Mouse (Mus musculus) retina, postnatal 7 days (tissue): ENCODE data around the gene Vash2.
"Not testable (repeated sequence)": the region's sequence is repeated elsewhere in the genome, so short reads cannot be mapped to it uniquely, and the experiment has no call there.

Experiments
- DNase-seq: peaks from one replicate; pipeline ENCODE4 v3.0.0-alpha.2; 2012; ENCODE audit warnings: low read depth, low spot score

Gene Vash2

DNA sequence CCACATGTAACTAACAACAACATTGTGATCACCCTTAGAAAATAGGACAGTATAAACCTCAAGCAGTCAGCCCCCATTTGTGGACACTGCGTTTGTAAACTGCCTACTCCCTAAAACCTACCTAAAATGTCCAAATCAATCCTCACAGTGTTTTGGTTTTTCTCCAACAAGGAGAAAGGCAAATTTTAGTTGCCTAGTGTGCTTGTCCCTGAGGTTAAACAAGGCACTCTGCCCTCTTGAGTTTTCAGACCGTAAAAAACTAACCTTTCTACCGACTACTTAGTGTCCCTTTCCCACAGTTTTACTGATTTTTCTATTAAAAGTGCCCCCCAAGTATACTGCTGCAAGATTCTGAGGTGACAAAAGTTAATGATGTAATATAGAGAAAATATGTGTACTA lies 51.8 kb downstream of the Vash2 start:
- DNase-seq: no peak

DNA sequence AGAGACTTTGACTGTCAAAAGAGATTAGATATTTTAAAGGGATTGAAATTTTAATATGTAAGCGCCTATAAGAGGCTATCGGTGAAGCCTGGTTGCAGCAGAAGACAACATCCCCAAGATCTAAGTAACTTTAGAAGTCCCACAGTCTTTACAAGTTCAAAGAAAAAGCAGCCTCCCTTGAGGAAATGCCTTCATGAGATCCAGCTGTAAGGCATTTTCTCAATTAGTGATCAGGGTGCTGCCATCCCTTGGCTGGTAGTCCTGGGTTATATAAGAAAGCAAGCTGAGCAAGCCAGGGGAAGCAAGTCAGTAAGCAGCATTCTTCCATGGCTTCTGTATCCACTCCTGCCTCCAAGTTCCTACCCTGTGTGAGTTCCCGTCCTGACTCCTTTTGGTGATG lies 54.3 kb downstream of the Vash2 start, which contains the start of gene Angel2:
Gene Angel2, plus strand, starts transcription at position 301 of the 400 bp plus-strand sequence.
- not testable (repeated sequence) for DNase-seq

DNA sequence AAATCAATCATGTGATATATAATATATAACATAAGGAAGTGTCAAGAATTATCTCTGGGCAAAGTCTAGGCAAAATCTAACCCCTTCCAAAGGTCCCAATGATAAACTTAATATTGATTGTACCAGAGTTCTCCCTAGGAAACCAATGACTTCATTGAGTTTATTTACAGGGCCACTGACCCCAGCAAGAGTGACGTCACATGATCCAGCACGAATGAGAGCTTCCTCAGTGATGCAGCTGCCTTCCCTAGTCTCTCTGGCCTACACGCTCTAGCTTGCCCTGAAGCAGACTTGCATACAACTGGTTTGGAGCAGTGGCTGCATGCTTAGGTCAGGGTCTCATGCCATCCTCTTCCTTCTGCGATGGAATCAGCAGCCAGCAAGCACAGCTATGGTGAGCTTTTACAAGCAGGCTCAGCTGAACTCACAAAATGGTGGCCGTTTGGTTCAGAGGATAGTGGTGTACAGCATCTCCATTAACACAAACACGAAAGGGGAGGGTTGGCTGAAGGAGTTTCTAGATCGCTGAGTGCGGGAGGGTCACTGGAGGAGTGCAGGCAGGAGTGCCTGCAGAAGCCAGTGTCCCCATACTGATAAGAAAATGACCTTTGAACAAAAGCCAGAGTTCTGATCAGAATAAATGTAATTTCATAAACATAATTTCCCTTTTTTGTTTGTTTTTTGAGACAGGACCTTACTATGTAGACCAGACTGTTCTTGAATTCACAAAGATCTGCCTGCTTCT lies 59.2 kb downstream of the Vash2 start:
- DNase-seq: no peak

DNA sequence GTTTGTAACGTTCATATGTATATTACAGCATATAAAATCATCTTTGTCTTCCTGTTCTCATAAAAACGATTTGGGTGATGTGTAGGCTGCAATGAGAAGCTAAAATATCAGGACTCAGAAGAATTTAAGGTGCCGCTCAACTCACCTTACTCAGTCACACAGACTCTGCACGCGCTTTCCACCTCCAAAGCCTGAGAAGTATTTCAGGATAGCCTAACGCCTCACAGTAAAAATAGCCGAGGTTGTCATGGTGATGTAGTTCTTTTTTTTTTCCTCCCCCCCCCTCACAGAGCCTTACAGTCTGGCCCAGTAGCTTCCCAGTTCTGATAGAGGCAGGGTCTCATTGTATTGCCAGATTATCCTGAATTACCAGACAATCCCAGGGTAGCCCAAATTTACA lies 60.2 kb downstream of the Vash2 start:
- no peak for DNase-seq

DNA sequence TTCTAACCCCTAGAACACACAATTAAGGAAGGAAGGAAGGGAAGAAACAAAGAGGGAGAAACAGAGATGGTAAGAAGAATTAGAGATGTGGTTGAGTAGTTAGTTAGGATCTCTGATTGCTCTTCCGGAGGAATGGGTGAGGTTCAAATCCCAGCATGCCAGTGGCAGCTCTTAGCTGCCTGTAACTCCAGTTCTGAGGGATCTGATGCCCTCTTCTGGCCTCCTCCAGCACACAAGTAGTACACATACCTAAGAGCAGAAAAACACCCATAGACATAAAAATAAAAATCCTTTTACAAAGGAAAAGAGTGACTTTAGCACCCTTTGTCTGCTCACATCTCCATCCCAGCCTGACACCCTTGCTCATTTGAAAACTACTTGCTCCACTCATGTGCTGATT lies 66.5 kb downstream of the Vash2 start:
- no peak for DNase-seq

DNA sequence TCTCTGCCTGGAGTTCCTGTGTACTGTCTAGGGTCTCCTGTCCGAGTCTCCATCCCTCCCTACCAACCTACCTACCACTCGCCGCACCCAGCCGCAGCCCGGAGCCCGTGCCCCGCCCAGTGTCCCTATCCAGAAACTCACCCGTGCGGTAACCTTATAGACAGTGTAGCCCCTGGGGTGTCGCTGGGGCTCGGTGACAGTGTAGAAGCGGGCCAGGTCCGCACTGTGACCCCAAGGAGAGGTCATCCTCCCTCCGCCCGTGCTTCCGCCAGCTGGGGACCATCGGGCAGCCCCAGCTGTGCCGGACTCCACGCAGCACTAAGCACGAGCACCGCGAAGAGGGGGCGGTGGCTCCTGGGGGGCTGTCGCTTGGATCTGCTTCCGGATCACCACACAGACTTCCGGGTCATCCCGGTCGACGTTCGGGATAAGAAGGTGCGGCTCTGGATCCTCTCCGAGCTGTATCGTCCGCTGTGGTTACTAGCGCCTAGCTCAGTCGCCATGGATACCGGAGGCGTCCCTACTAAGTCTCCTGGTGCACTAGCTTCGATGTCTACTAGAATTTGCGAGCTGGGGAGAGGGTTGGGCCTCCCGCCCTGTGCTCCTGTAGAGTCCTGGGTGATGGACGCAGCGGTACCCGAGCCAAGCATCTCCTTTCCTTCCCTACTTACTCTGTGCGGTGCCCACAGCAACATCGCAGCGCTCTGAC lies 67.5 kb downstream of the Vash2 start, which contains the start of gene Rps6kc1:
Gene Rps6kc1, minus strand, starts transcription at position 356 of the 709 bp plus-strand sequence.
- peak; percentile 82 for DNase-seq

DNA sequence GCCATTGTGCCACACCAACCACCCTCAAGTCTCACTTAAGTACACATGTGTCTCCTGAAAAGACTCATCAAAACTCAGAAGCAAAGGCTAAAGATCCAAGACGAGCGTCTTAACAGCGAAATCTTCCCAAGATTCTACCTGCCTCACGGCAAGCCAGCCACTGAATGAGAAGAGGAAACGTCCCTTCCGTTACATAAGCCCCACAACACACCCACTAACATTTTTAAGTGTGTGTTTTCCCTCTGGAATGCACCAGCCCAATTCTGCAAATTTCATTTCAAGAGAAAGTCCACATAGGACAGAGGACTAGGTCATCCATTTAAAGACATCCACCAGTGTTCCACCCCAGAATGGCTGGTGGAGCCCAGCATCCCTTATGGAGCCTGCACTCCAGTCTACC lies 68.3 kb downstream of the Vash2 start:
- no peak for DNase-seq

DNA sequence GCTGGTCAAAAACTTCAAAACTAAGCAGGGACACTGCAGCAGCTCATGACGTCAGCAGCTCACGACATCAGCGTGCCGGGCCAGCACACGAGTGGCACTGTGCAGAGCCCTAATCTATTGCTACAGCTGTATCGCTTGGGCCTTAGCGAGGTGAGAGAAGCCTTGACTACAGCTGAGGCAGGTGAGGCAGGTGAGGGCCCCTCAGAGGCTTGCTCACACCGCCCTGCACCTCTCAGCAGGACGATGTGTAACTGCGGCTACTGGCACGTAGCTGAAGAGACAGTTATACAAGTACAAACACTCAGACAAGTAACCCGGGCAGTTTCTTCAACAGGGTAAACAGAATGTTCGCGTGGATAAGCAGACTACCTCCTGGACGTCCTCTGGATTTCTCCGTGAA lies 74.4 kb downstream of the Vash2 start:
- DNase-seq: no peak

DNA sequence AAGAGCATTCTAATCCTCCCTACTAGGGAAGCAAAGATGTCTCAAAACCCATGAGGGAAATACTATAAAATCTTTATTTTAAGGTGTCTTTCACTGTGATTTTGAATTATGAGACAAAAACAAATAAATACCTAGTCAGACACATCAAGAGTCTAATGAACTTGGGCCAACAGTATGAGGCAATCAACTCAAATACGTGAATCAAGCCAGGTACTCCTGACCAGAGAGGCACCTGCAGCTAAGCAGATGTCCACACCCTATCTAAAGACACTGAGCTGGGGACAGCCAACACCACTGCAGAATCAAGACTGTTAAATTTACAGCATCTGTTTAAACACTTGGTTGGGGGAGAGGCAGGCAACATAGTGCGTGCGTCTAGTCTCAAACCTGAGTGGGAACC lies 75.0 kb downstream of the Vash2 start:
- DNase-seq: no peak

DNA sequence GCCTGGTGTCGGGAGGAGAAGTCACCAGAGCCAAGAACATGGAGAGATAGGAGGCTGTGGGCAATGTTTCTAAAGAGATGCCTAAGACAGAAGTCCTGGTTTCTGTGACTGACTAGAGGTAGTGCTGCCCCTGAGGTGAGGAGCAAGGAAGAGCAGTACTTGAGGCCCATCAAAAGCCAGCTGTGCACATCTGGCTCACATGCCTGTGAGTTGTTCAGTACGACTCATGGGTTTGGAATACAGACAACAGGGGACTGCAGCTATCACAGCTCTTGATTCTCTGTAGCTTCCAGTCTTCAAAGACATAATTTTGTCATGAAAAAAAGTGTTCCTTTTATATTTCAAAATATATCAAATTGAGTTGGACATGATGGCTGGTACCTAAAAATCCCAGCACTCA lies 78.0 kb downstream of the Vash2 start:
- DNase-seq: no peak

DNA sequence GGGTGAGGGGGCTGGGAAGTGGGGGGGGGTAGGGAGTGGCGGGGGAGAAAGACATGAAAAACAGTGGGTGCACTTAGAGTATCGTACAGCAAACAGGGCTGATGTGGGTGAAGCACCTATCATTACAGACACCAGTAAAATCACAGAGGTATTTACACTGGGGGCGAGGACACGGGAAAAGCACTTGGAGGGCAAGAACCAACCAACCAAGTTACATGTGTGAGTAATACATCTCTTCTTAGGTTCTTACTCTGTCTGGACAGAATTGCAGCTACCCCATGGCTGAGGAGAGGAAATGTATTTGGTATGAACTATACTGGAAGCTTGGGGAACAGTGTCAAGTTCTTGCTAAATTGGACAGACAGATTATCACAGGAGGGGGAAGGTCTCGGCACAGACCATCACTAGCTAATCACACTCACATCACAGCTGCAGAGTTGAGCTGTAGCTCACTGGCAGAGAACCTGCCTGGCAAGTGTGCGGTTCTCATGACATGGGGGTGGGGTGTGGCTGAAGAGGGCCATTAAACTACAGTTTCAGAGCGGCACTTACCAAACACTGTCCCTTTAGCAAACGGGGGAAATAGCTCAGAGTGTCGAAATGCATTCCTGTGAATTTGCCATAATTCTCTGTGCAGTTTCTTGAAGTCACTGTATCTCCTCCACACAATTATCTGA lies 80.1 kb downstream of the Vash2 start:
- no peak for DNase-seq

DNA sequence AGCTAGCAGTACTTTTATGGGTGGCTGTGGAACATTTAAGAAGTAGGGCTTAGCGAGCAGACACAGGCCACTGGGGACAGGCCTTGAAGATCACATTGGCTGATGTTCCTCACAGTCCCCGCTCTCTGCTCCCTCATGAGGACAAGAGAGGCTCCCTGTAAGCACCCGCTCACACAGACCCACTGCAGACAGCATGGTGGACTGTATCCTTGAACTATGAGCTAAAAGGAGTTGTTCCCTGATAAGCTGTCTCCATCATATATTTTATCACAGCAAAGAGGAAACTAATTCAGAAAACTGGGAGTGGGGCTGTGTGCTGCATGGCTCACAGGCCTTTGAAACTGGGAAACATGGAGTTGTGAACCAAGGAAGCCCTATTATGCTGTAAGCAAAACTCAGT lies 80.9 kb downstream of the Vash2 start:
- no peak for DNase-seq
